Mouse (Mus musculus): ENCODE measurements at regions not wholly inside any gene's neighbourhood (a gene's known extent, or its start where the extent isn't known, plus 50 kb on each side); places are given as distances from the start of the nearest gene placed in this dataset.
"Not testable (repeated sequence)": the region's sequence is repeated elsewhere in the genome, so short reads cannot be mapped to it uniquely, and the experiment has no call there.

DNA sequence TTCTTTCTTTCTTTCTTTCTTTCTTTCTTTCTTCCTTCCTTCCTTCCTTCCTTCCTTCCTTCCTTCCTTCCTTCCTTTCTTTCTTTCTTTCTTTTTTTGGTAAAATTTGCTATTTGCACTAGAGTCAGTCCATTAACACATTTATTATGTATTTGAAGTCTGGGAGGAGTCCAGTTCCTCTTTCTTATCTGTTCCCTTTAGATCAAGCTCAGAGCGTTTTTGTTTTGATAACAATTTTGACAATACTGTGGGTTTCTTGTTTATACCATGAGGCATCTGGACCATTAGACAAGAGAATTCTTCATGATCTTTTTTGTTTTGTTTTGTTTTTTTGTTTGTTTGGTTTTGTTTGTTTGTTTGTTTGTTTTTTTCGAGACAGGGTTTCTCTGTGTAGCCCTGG lies 52.3 kb upstream of the Cttnbp2 start:
- not testable (repeated sequence) for H3K9me3 ChIP-seq (ENCODE audit: control insufficient read depth, low read length); H3K4me3 ChIP-seq (ENCODE audit: low read depth, low read length); DNase-seq (ENCODE audit: low spot score); H3K9ac ChIP-seq (ENCODE audit: low read length); H3K4me2 ChIP-seq (ENCODE audit: low read length); H3K4me1 ChIP-seq (replicated peaks; ENCODE audit: control insufficient read depth, insufficient read depth, low read length); H3K36me3 ChIP-seq (ENCODE audit: control insufficient read depth, insufficient read depth, low read length); H3K27ac ChIP-seq (ENCODE audit: low read depth); ATAC-seq (replicated peaks; ENCODE audit: low FRiP score, low TSS enrichment, low read depth); H3K27me3 ChIP-seq (replicated peaks; ENCODE audit: control insufficient read depth, insufficient read depth, low read length)
- WGBS: 71% methylated on average over 2 of the region's 2 CpGs

DNA sequence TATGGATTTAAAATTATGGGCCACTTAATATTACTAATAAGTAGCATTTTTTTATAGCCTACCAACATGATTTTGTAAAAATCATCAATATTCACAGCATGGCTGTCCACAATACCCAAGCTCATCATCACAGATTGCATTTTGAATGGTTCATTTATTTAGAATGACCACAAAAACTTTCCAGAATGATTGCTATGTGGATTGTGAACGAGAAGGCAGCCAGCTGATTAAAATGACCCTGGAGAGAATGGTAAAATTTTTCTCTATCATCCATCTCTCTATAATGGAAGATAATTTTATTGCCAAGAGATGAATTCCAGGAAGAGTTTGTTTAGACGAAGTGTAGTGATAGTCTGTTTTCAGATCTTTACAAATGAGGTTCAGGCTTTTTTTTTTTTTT lies 54.6 kb upstream of the Cttnbp2 start:
- Histone ChIP-seq H3K4me1 (replicated peaks; ENCODE audit: control insufficient read depth, insufficient read depth, low read length) (no peaks in the 10 kb centered on the region), H3K4me3 (ENCODE audit: low read depth, low read length) (no peak overlapping the region), H3K36me3 (ENCODE audit: control insufficient read depth, insufficient read depth, low read length) (no peaks in the 10 kb centered on the region), H3K4me2 (ENCODE audit: low read length) (no peak overlapping the region), H3K27ac (ENCODE audit: low read depth) (no peak overlapping the region), H3K27me3 (replicated peaks; ENCODE audit: control insufficient read depth, insufficient read depth, low read length) (no peaks in the 10 kb centered on the region), H3K9ac (ENCODE audit: low read length) (no peak overlapping the region), H3K9me3 (ENCODE audit: control insufficient read depth, low read length) (no peaks in the 10 kb centered on the region)
- DNase-seq (ENCODE audit: low spot score): no peak
- 73% methylated on average over 2 of the region's 2 CpGs for WGBS
- no peak for ATAC-seq (replicated peaks; ENCODE audit: low FRiP score, low TSS enrichment, low read depth)

DNA sequence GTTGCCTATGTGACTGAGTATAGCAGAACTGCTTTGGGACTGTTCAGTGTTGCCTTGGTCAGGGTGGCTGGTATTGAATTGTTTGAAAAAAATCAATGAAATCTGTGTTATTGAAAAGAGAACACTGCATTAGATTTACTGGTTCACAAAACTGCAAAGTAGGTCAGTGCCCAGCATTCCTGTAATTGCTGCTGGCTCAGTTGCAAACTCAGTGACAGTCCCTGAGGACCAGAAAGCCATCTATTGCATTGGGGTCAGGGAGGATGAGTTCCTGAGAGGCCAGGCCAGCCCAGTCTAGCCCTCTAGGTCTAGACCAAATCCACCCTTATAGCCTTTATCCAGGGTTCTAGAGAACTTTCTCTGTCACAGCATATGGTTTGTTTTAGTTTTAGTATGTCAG lies 63.9 kb upstream of the Cttnbp2 start:
- H3K9me3 ChIP-seq (ENCODE audit: control insufficient read depth, low read length): no peaks in the 10 kb centered on the region
- H3K36me3 ChIP-seq (ENCODE audit: control insufficient read depth, insufficient read depth, low read length): no peaks in the 10 kb centered on the region
- DNase-seq (ENCODE audit: low spot score) (no peak), ATAC-seq (replicated peaks; ENCODE audit: low FRiP score, low TSS enrichment, low read depth) (no peak)
- H3K9ac ChIP-seq (ENCODE audit: low read length): no peak overlapping the region
- no peak overlapping the region for H3K4me3 ChIP-seq (ENCODE audit: low read depth, low read length)
- no peak overlapping the region for H3K27ac ChIP-seq (ENCODE audit: low read depth)
- no peaks in the 10 kb centered on the region for H3K27me3 ChIP-seq (replicated peaks; ENCODE audit: control insufficient read depth, insufficient read depth, low read length)
- H3K4me1 ChIP-seq (replicated peaks; ENCODE audit: control insufficient read depth, insufficient read depth, low read length): no peaks in the 10 kb centered on the region
- H3K4me2 ChIP-seq (ENCODE audit: low read length): no peak overlapping the region

DNA sequence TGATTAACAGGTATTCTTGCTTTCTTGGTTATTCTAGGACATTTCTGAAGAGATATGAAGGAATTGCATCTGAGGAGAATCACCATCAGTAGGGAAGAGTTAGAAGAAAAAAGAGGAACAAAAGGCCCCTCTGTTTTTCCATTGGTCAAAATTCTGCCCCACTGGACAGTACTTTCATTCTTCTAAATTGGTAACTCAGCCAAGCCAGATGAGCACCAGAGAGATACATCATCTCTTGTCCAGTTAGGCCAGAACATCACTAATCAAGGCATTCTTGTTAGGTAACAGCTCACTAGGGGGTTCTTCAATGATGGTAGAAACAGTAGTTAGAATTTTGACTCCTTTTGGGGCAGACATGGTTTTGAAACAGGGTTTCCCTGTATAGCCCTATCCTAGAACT lies 74.8 kb upstream of the Cttnbp2 start:
- Histone ChIP-seq H3K27me3 (replicated peaks; ENCODE audit: control insufficient read depth, insufficient read depth, low read length) (no peaks in the 10 kb centered on the region), H3K4me3 (ENCODE audit: low read depth, low read length) (no peak overlapping the region), H3K27ac (ENCODE audit: low read depth) (no peak overlapping the region), H3K9me3 (ENCODE audit: control insufficient read depth, low read length) (no peaks in the 10 kb centered on the region), H3K36me3 (ENCODE audit: control insufficient read depth, insufficient read depth, low read length) (no peaks in the 10 kb centered on the region), H3K9ac (ENCODE audit: low read length) (no peak overlapping the region), H3K4me1 (replicated peaks; ENCODE audit: control insufficient read depth, insufficient read depth, low read length) (no peaks in the 10 kb centered on the region), H3K4me2 (ENCODE audit: low read length) (no peak overlapping the region)
- no peak for ATAC-seq (replicated peaks; ENCODE audit: low FRiP score, low TSS enrichment, low read depth)
- no peak for DNase-seq (ENCODE audit: low spot score)

DNA sequence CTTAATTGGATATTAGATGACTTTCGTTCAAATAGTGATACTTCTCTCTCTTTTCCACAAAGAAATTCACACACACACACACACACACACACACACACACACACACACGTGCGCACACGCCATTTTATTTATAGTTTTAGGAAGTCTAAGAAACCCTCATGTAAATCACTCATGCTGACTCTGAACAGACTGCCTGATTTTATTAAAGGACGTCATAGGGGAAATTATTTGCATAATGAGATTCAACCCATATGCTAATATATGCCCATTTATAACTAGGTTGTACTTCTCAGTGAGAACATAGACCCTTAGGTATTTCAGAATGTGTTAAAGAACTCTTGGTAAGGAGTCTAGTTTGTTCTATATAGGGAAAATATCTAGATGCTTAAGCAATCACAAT lies 82.0 kb upstream of the Cttnbp2 start:
- Histone ChIP-seq H3K27ac (ENCODE audit: low read depth) (no peak overlapping the region), H3K9me3 (ENCODE audit: control insufficient read depth, low read length) (no peaks in the 10 kb centered on the region), H3K9ac (ENCODE audit: low read length) (no peak overlapping the region), H3K4me2 (ENCODE audit: low read length) (no peak overlapping the region), H3K4me1 (replicated peaks; ENCODE audit: control insufficient read depth, insufficient read depth, low read length) (peaks cover 4% of the 10 kb centered on the region; the same call in 1 of the 2 replicates), H3K36me3 (ENCODE audit: control insufficient read depth, insufficient read depth, low read length) (no peaks in the 10 kb centered on the region), H3K27me3 (replicated peaks; ENCODE audit: control insufficient read depth, insufficient read depth, low read length) (no peaks in the 10 kb centered on the region), H3K4me3 (ENCODE audit: low read depth, low read length) (no peak overlapping the region)
- 89% methylated on average over 5 of the region's 5 CpGs for WGBS
- ATAC-seq (replicated peaks; ENCODE audit: low FRiP score, low TSS enrichment, low read depth): no peak
- no peak for DNase-seq (ENCODE audit: low spot score)

DNA sequence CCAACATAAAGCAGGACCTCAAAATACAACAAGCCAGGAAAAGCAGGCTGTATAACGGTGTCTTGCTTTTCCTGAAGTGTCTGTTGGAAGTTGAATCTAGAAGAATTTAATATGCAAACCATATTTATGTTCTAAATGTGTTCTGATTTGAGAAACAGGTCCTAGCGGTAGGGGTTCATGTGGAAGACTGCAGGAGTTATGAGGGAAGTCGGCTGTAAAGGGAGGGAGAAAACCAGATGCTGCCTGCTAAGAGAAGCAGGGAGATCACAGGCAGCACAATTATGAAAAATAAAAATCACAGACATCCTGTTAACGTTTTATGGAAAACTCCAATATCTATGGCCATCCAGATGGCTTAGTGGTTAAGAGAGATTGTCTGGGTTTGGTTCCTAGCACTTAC lies 85.0 kb upstream of the Cttnbp2 start:
- Histone ChIP-seq H3K9ac (ENCODE audit: low read length) (no peak overlapping the region), H3K4me2 (ENCODE audit: low read length) (no peak overlapping the region), H3K27ac (ENCODE audit: low read depth) (no peak overlapping the region), H3K4me1 (replicated peaks; ENCODE audit: control insufficient read depth, insufficient read depth, low read length) (peaks cover 7% of the 10 kb centered on the region; the same call in 1 of the 2 replicates), H3K9me3 (ENCODE audit: control insufficient read depth, low read length) (no peaks in the 10 kb centered on the region), H3K27me3 (replicated peaks; ENCODE audit: control insufficient read depth, insufficient read depth, low read length) (no peaks in the 10 kb centered on the region), H3K36me3 (ENCODE audit: control insufficient read depth, insufficient read depth, low read length) (no peaks in the 10 kb centered on the region), H3K4me3 (ENCODE audit: low read depth, low read length) (no peak overlapping the region)
- DNase-seq (ENCODE audit: low spot score) (no peak), ATAC-seq (replicated peaks; ENCODE audit: low FRiP score, low TSS enrichment, low read depth) (no peak)
- 48% methylated on average over 4 of the region's 4 CpGs for WGBS

DNA sequence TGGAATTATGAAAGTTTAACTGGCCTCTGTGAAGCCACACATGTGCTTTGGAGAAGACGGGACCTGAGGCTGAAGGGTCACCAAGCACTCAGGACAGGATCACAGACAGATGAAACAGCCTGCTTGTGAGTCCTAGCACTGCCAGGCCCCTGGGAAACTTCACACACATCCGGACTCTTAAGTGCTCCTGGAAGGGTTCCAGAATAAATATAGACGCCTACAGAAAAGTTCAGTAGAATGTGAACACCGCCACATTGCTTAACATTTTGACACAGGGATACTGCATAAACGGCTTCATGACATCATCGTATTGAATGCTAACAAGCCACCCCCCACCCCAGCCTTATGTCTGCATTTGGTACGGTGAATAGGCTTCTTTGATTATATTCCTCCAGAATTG lies 87.3 kb upstream of the Cttnbp2 start:
- H3K4me3 ChIP-seq (ENCODE audit: low read depth, low read length): no peak overlapping the region
- DNase-seq (ENCODE audit: low spot score): peak; percentile 55
- 26% methylated on average over 7 of the region's 7 CpGs for WGBS
- no peak overlapping the region for H3K9ac ChIP-seq (ENCODE audit: low read length)
- peak; percentile 70 for ATAC-seq (replicated peaks; ENCODE audit: low FRiP score, low TSS enrichment, low read depth)
- no peaks in the 10 kb centered on the region for H3K9me3 ChIP-seq (ENCODE audit: control insufficient read depth, low read length)
- no peak overlapping the region for H3K27ac ChIP-seq (ENCODE audit: low read depth)
- H3K4me1 ChIP-seq (replicated peaks; ENCODE audit: control insufficient read depth, insufficient read depth, low read length): peaks cover 7% of the 10 kb centered on the region; the same call in 1 of the 2 replicates
- H3K4me2 ChIP-seq (ENCODE audit: low read length): 0 out of 2 replicates have a peak overlapping the region, but pooled peaks have one; percentile 2
- no peaks in the 10 kb centered on the region for H3K36me3 ChIP-seq (ENCODE audit: control insufficient read depth, insufficient read depth, low read length)
- no peaks in the 10 kb centered on the region for H3K27me3 ChIP-seq (replicated peaks; ENCODE audit: control insufficient read depth, insufficient read depth, low read length)

DNA sequence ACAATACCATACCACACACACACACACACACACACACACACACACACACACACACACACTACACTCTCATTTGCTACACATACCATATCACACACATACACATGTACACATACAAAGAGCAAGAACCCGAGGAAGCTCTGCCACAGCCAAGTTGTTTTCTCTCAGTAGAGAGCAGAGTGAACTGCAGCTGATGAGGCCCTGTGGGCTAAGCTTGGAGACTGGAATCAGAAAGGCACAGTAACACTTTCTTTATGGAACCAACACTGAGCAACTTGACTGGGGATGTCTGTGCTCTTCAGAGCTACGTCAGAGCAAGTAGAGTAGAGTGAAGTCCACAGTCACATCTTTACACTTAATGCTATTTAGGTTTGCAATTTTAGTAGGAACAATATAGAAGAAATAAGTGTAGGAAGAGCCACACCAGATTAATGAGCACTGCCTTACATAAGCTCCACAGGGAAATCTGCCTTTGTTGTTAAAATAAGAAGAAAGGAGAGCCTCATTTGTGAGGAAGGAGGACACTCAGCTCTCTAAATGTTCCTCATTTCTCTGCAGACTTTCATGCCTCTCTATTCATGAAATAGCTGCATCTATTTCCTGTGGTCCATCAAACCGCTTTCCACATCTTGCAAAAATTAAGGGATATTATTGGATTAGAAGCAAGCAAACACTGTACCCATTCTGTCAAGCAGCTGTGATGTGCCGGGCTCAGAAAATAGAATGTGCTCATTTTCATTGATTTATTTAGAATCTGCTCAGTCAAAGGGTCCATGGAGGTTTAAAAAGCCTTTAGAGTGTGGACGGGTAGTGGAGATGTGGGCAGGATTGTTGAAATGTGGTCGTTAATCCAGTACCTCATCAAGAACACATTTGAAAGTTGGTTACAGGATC lies 107.0 kb upstream of the Cttnbp2 start:
- Histone ChIP-seq H3K4me2 (ENCODE audit: low read length) (no peak overlapping the region), H3K36me3 (ENCODE audit: control insufficient read depth, insufficient read depth, low read length) (no peaks in the 10 kb centered on the region), H3K4me3 (ENCODE audit: low read depth, low read length) (no peak overlapping the region), H3K27me3 (replicated peaks; ENCODE audit: control insufficient read depth, insufficient read depth, low read length) (no peaks in the 10 kb centered on the region), H3K4me1 (replicated peaks; ENCODE audit: control insufficient read depth, insufficient read depth, low read length) (no peaks in the 10 kb centered on the region), H3K9me3 (ENCODE audit: control insufficient read depth, low read length) (no peaks in the 10 kb centered on the region), H3K27ac (ENCODE audit: low read depth) (no peak overlapping the region), H3K9ac (ENCODE audit: low read length) (no peak overlapping the region)
- WGBS: 73% methylated on average over 6 of the region's 6 CpGs
- DNase-seq (ENCODE audit: low spot score) (no peak), ATAC-seq (replicated peaks; ENCODE audit: low FRiP score, low TSS enrichment, low read depth) (no peak)

DNA sequence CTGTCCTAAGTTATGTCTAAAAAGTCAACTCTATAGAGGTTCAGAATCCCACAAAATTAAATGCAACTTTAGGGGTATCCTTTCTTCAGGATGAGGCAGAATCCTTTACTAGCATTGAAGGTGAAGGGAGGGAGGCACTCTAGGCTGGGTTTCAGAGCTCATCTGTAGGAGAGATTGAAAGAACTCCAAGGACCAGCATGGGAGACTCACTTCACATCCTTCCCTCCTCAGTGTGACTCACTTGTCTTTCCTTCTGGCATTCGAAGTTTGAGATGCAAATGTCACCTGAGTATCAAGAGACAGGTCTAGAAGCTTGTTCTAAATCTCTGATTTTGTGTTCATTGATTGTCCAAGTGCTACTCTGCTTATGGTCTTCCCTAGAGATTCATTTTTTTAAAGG lies 113.9 kb upstream of the Cttnbp2 start:
- no peak overlapping the region for H3K4me2 ChIP-seq (ENCODE audit: low read length)
- H3K9ac ChIP-seq (ENCODE audit: low read length): no peak overlapping the region
- no peak overlapping the region for H3K4me3 ChIP-seq (ENCODE audit: low read depth, low read length)
- no peaks in the 10 kb centered on the region for H3K4me1 ChIP-seq (replicated peaks; ENCODE audit: control insufficient read depth, insufficient read depth, low read length)
- H3K27ac ChIP-seq (ENCODE audit: low read depth): no peak overlapping the region
- ATAC-seq (replicated peaks; ENCODE audit: low FRiP score, low TSS enrichment, low read depth) (no peak), DNase-seq (ENCODE audit: low spot score) (no peak)
- H3K36me3 ChIP-seq (ENCODE audit: control insufficient read depth, insufficient read depth, low read length): no peaks in the 10 kb centered on the region
- H3K27me3 ChIP-seq (replicated peaks; ENCODE audit: control insufficient read depth, insufficient read depth, low read length): no peaks in the 10 kb centered on the region
- no peaks in the 10 kb centered on the region for H3K9me3 ChIP-seq (ENCODE audit: control insufficient read depth, low read length)
- 60% methylated on average over 1 of the region's 1 CpGs for WGBS

All from intestine, embryonic 14.5 days (tissue).